Mouse (Mus musculus): ENCODE measurements around the gene Ttc7b. TPM values are rescaled to one million over a fixed set of nuclear protein-coding genes. Genes with fewer than 3 reads are reported as not detected.

Gene Ttc7b
- polyA plus RNA-seq, 1 experiment = 9.2 TPM

DNA sequence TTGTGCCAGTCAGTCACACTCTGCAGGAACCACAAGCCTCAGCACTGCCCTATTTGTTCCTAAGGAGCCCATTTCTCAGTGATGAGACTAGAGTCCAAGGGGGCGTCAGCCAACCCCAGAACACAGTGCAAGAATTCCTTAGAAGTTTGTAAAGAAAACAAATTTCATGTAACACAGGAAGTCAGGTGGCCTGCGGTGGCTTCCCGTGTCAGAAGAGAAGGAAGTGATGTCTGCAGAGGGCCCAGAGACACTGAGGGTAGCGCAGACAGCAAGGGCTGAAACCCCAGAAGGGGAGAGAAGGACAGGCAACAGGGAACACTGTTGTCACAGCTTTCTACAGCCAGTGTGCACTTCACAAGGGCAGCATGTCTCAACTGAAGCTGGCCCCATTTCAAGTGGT, 19.4 kb downstream of the Ttc7b start:
- no peaks in the 10 kb centered on the region for H3K27me3 ChIP-seq (ENCODE audit: control insufficient read depth, insufficient read depth, insufficient read length)
- H3K79me3 ChIP-seq (ENCODE audit: low read depth) = no peaks in the 10 kb centered on the region
- TF ChIP-seq CTCF (IDR thresholded peaks at IDR 0.05; ENCODE audit: control insufficient read depth, insufficient read depth, insufficient read length) (no peak), MYOG (IDR thresholded peaks at IDR 0.05; ENCODE audit: control insufficient read depth, extremely low read depth, insufficient read length) (no peak), MAX (IDR thresholded peaks at IDR 0.05) (no peak), FOSL1 (IDR thresholded peaks at IDR 0.05; ENCODE audit: insufficient read depth, low read length, poor library complexity, severe bottlenecking) (no peak), MYOD1 (IDR thresholded peaks at IDR 0.05; ENCODE audit: control insufficient read depth, insufficient read length, low read depth) (no peak)
- H3ac ChIP-seq (ENCODE audit: control insufficient read depth, insufficient read length, low read depth) = no peak overlapping the region
- H3K4me3 ChIP-seq (ENCODE audit: insufficient read depth, poor library complexity, severe bottlenecking) = no peak overlapping the region
- H3K36me3 ChIP-seq (ENCODE audit: control insufficient read depth, insufficient read depth) = peaks cover 6% of the 10 kb centered on the region
- no peaks in the 10 kb centered on the region for H3K79me2 ChIP-seq (ENCODE audit: control insufficient read depth, insufficient read depth)

- Histone ChIP-seq H3K4me3 (ENCODE audit: insufficient read depth, poor library complexity, severe bottlenecking) (no peak overlapping the region), H3K79me2 (ENCODE audit: control insufficient read depth, insufficient read depth) (no peaks in the 10 kb centered on the region), H3K79me3 (ENCODE audit: low read depth) (no peaks in the 10 kb centered on the region), H3K36me3 (ENCODE audit: control insufficient read depth, insufficient read depth) (peaks cover 10% of the 10 kb centered on the region), H3ac (ENCODE audit: control insufficient read depth, insufficient read length, low read depth) (no peak overlapping the region), H3K27me3 (ENCODE audit: control insufficient read depth, insufficient read depth, insufficient read length) (no peaks in the 10 kb centered on the region)
- TF ChIP-seq FOSL1 (IDR thresholded peaks at IDR 0.05; ENCODE audit: insufficient read depth, low read length, poor library complexity, severe bottlenecking) (no peak), CTCF (IDR thresholded peaks at IDR 0.05; ENCODE audit: control insufficient read depth, insufficient read depth, insufficient read length) (no peak)
Observed at GRCm38 (mm10) chr12:100499469-100499868, 21.2 kb downstream of the Ttc7b start.

- TF ChIP-seq USF1 (IDR thresholded peaks at IDR 0.05; ENCODE audit: low read depth) (no peak), MYOD1 (IDR thresholded peaks at IDR 0.05; ENCODE audit: control insufficient read depth, insufficient read length, low read depth) (no peak), MAX (IDR thresholded peaks at IDR 0.05) (no peak), MYOG (IDR thresholded peaks at IDR 0.05; ENCODE audit: control insufficient read depth, extremely low read depth, insufficient read length) (no peak), FOSL1 (IDR thresholded peaks at IDR 0.05; ENCODE audit: insufficient read depth, low read length, poor library complexity, severe bottlenecking) (no peak), CEBPB (IDR thresholded peaks at IDR 0.05; ENCODE audit: low read depth) (no peak)
- Histone ChIP-seq H3ac (ENCODE audit: control insufficient read depth, insufficient read length, low read depth) (no peak overlapping the region), H3K36me3 (ENCODE audit: control insufficient read depth, insufficient read depth) (peaks cover 10% of the 10 kb centered on the region)
Observed at GRCm38 (mm10) chr12:100498006-100498405, 22.6 kb downstream of the Ttc7b start.

GRCm38 (mm10) chr12:100495083-100495482, 25.5 kb downstream of the Ttc7b start:
- Histone ChIP-seq H3K36me3 (ENCODE audit: control insufficient read depth, insufficient read depth) (peaks cover 10% of the 10 kb centered on the region), H3K79me2 (ENCODE audit: control insufficient read depth, insufficient read depth) (no peaks in the 10 kb centered on the region), H3K4me3 (ENCODE audit: insufficient read depth, poor library complexity, severe bottlenecking) (no peak overlapping the region), H3ac (ENCODE audit: control insufficient read depth, insufficient read length, low read depth) (no peak overlapping the region), H3K27me3 (ENCODE audit: control insufficient read depth, insufficient read depth, insufficient read length) (no peaks in the 10 kb centered on the region), H3K79me3 (ENCODE audit: low read depth) (no peaks in the 10 kb centered on the region)
- TF ChIP-seq MYOG (IDR thresholded peaks at IDR 0.05; ENCODE audit: control insufficient read depth, extremely low read depth, insufficient read length) = no peak
- no peak for TF ChIP-seq MAX (IDR thresholded peaks at IDR 0.05)
- TF ChIP-seq MYOD1 (IDR thresholded peaks at IDR 0.05; ENCODE audit: control insufficient read depth, insufficient read length, low read depth) = no peak
- no peak for TF ChIP-seq CTCF (IDR thresholded peaks at IDR 0.05; ENCODE audit: control insufficient read depth, insufficient read depth, insufficient read length)
- TF ChIP-seq USF1 (IDR thresholded peaks at IDR 0.05; ENCODE audit: low read depth) = no peak

More at GRCm38 (mm10) chr12:100498006-100498405, 22.6 kb downstream of the Ttc7b start:
- no peaks in the 10 kb centered on the region for H3K27me3 ChIP-seq (ENCODE audit: control insufficient read depth, insufficient read depth, insufficient read length)
- H3K79me2 ChIP-seq (ENCODE audit: control insufficient read depth, insufficient read depth) = no peaks in the 10 kb centered on the region
- H3K79me3 ChIP-seq (ENCODE audit: low read depth) = no peaks in the 10 kb centered on the region
- H3K4me3 ChIP-seq (ENCODE audit: insufficient read depth, poor library complexity, severe bottlenecking) = no peak overlapping the region

GRCm38 (mm10) chr12:100493211-100493610, 27.4 kb downstream of the Ttc7b start:
- Histone ChIP-seq H3ac (ENCODE audit: control insufficient read depth, insufficient read length, low read depth) (no peak overlapping the region), H3K79me2 (ENCODE audit: control insufficient read depth, insufficient read depth) (no peaks in the 10 kb centered on the region), H3K36me3 (ENCODE audit: control insufficient read depth, insufficient read depth) (peaks cover 9% of the 10 kb centered on the region), H3K27me3 (ENCODE audit: control insufficient read depth, insufficient read depth, insufficient read length) (no peaks in the 10 kb centered on the region), H3K4me3 (ENCODE audit: insufficient read depth, poor library complexity, severe bottlenecking) (no peak overlapping the region), H3K79me3 (ENCODE audit: low read depth) (no peaks in the 10 kb centered on the region)
- no peak for TF ChIP-seq MAX (IDR thresholded peaks at IDR 0.05)
- no peak for TF ChIP-seq MYOD1 (IDR thresholded peaks at IDR 0.05; ENCODE audit: control insufficient read depth, insufficient read length, low read depth)
- no peak for TF ChIP-seq CTCF (IDR thresholded peaks at IDR 0.05; ENCODE audit: control insufficient read depth, insufficient read depth, insufficient read length)
- TF ChIP-seq CEBPB (IDR thresholded peaks at IDR 0.05; ENCODE audit: low read depth) = no peak
- no peak for TF ChIP-seq USF1 (IDR thresholded peaks at IDR 0.05; ENCODE audit: low read depth)
- TF ChIP-seq MYOG (IDR thresholded peaks at IDR 0.05; ENCODE audit: control insufficient read depth, extremely low read depth, insufficient read length) = no peak
- TF ChIP-seq FOSL1 (IDR thresholded peaks at IDR 0.05; ENCODE audit: insufficient read depth, low read length, poor library complexity, severe bottlenecking) = no peak

DNA sequence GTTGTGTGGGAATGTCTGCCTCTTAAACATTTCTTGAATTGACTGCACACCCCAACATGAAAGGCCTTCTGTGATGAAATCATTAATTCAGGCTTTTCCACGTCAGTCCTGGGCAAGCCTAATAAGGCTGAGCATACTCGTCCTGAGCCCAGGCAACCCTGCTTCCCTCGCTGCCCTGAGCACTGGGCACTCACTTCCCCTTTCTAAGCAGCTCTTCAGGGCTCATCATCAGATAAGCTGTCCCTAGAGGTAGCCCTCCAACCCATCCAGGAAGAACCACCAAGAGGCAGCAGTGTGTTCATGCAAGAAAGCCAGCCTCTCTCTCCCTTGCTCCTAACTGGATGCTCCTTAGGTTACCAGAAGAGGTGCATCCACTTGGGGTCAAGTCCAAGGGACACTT, 27.9 kb downstream of the Ttc7b start:
- no peak overlapping the region for H3ac ChIP-seq (ENCODE audit: control insufficient read depth, insufficient read length, low read depth)
- H3K4me3 ChIP-seq (ENCODE audit: insufficient read depth, poor library complexity, severe bottlenecking) = no peak overlapping the region
- no peaks in the 10 kb centered on the region for H3K27me3 ChIP-seq (ENCODE audit: control insufficient read depth, insufficient read depth, insufficient read length)
- H3K36me3 ChIP-seq (ENCODE audit: control insufficient read depth, insufficient read depth) = peaks cover 6% of the 10 kb centered on the region
- no peaks in the 10 kb centered on the region for H3K79me3 ChIP-seq (ENCODE audit: low read depth)
- no peaks in the 10 kb centered on the region for H3K79me2 ChIP-seq (ENCODE audit: control insufficient read depth, insufficient read depth)
- TF ChIP-seq MYOD1 (IDR thresholded peaks at IDR 0.05; ENCODE audit: control insufficient read depth, insufficient read length, low read depth) (no peak), CTCF (IDR thresholded peaks at IDR 0.05; ENCODE audit: control insufficient read depth, insufficient read depth, insufficient read length) (no peak), FOSL1 (IDR thresholded peaks at IDR 0.05; ENCODE audit: insufficient read depth, low read length, poor library complexity, severe bottlenecking) (no peak), CEBPB (IDR thresholded peaks at IDR 0.05; ENCODE audit: low read depth) (no peak)

Measured in C2C12 (cell line).